Mouse (Mus musculus) olfactory bulb, adult 2 months (tissue): ENCODE data around the gene Cog1. TPM values are rescaled to one million over a fixed set of nuclear protein-coding genes. Genes with fewer than 3 reads are reported as not detected.
A peak's percentile ranks its signal among the peaks of the same experiment; 100 is the strongest.

Experiments used
- H3K27ac ChIP-seq: fragments of 200-500 bp; 2 replicates; pipeline ENCODE4 v1.5.1; 2012; ENCODE audit warnings: low read depth, low read length; ENCODE audit not compliant: insufficient read depth
- H3K4me1 ChIP-seq: fragments of 200-500 bp; 2 replicates; pipeline ENCODE4 v1.6.1; 2012; ENCODE audit warnings: low read length; ENCODE audit not compliant: control insufficient read depth, insufficient read depth
- H3K4me3 ChIP-seq: fragments of 200-500 bp; 2 replicates; pipeline ENCODE4 v1.5.1; 2012; ENCODE audit warnings: mild to moderate bottlenecking, low read depth, low read length, moderate library complexity; ENCODE audit not compliant: insufficient read depth
- CTCF ChIP-seq: fragments of 200-500 bp; IDR thresholded peaks from 2 replicates; pipeline ENCODE4 v1.5.1; 2012; ENCODE audit warnings: low read depth, mild to moderate bottlenecking, low read length, moderate library complexity; ENCODE audit not compliant: insufficient read depth
- POLR2A ChIP-seq: fragments of 200-500 bp; IDR thresholded peaks from 2 replicates; pipeline ENCODE4 v1.6.1; 2012; ENCODE audit warnings: mild to moderate bottlenecking, low read depth, low read length, moderate library complexity; ENCODE audit not compliant: insufficient read depth
- WGBS: fragments of 180-500 bp; shearing (Covaris S2); methylation state at CpG from one replicate; pipeline ENCODE4 v1.1.7; 2018; 5-methylcytosine and 5-hydroxymethylcytosine counted together
- polyA plus RNA-seq: library from polyadenylated mRNA; stranded (reverse); fragments of >200 nt; gene quantifications from 2 replicates; pipeline ENCODE4 v1.2.4, GENCODE M21; 2012; ENCODE audit warnings: low replicate concordance; ENCODE audit not compliant: missing spikeins, insufficient read depth, insufficient read length

Cog1 gene
- not detected in 2 replicates for polyA plus RNA-seq

DNA sequence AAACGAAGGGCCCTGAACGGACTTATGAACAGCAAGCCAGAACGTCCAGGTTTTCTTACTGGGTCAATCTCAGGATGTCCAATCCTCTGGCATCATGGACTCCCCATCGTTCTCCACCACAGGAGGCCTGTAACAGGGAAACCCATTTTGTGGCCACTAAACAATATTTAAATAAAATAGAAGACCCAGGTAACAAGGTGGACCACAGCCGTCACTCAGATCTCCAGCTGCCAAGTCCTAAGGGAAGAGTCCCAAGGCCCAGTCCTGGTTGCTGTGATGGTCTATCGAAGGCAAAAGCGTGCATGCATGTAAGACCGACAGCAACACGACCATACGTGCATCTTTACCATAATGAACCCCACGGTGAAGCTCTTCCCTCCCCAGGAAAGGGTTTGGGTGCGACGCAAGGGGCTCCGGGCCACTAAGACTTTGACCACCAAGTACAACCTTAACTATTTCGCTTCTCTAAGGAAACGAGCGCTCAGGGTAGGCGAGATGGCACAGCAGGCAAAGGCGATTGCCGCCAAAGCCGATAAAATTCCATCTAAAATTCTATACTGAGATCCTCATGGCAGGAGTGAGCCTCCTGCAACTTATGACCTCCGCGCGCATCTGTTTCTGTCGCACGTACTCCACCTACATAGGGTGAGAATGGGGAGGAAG, at the start of gene Cog1:
TSS of gene Cog1 (plus strand) at position 480 of the 663 bp plus-strand sequence.
- WGBS: 43% methylated on average over 26 of the region's 26 CpGs
- TF ChIP-seq POLR2A: no peak
- TF ChIP-seq CTCF: no peak
- H3K4me1 ChIP-seq: peaks cover 13% of the 10 kb centered on the region
- peak within 1 kb of the TSS; percentile 42 for H3K27ac ChIP-seq
- H3K4me3 ChIP-seq: peak within 1 kb of the TSS; percentile 60

DNA sequence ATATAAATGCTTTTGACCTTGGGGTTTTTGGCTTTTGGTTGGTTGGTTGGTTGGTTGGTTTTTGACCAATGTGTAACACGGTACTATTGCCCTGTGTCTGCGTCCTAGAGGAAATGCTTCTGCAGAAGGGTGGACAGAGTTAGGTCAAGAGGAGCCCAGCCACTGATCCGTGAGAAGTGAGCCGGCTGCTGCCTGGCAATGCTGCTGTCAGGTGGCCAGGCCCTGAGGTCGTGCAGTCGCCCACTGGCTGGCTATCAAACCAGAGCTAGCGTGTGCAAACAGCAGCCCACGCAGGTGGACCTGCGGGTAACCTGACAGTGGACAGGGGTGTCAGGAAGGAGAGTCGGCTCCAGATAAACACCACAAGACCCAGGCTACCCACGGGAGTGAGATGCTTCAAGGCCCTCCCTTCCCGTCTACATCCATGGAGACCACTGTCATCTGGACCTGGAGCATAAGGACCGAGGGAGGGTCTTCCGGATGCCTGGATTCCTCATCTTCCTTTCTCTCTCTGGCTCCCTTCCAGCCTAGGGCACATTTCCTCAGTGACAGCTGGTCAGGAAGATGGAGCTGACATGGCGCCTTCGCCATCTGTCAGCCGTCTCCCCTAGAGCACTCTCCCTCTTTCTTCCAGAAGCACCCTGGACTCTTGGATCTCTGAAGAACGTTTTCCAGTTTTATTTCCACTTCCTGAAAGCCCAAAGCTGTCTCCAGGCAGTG, 48.3 kb upstream of the Cog1 start:
- 93% methylated on average over 18 of the region's 18 CpGs for WGBS
- Histone ChIP-seq H3K4me1 (no peaks in the 10 kb centered on the region; the same call in 1 of the 2 replicates), H3K27ac (no peak overlapping the region), H3K4me3 (no peak overlapping the region)
- TF ChIP-seq CTCF (no peak), POLR2A (no peak)

DNA sequence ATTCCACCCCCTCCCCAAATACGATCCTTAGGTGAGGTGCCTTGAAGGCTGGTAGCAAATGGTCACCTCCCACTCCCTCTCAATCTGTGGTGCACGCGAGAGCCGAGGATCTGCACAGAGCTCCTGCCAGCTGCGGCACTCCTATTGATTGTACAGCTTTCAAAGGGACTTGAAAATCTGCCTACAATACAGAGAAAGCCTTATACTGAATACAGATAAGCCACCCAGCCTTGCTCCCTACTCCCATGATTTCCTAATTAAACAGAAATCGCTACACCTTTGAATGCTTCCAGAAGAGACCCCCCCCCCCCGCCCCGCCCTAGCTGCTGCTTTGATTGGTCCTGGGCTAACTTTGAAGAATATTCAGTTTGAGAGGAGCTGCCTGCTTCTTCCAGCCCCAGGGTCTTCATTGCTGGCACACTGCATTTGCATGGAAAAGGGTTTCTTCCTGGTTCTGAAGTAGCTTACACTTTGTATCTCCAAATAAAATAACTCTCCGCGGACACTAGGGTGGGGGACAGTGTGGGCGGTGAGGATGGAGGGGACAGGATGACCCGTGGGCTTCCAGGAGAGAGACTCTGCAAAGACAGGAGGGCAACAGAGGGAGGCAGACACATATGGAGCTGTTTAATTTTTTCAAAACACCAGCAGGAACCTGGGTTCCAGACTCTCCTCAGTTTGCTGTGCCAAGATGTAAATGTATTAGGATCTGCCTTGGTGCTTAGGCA, 47.2 kb upstream of the Cog1 start:
- Histone ChIP-seq H3K4me3 (no peak overlapping the region), H3K4me1 (no peaks in the 10 kb centered on the region; the same call in 1 of the 2 replicates), H3K27ac (no peak overlapping the region)
- 45% methylated on average over 12 of the region's 12 CpGs for WGBS
- TF ChIP-seq POLR2A: no peak
- no peak for TF ChIP-seq CTCF

DNA sequence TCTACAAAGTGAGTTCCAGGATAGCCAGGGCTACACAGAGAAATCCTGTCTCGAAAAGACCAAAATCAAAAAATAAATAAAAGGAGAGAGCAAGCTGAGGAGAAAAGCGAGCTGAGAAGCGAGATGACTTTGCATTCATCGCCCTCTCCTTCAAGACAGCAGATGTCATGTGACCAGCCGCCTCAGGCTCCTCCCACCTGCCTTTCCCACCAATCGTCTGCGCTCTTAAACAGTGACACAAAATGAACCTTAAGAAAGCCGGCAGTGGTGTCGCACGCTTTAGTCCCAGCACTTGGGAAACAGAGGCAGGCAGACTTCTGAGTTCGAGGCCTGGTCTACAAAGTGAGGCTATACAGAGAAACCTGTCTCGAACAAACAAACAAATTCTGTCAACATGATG, 41.4 kb upstream of the Cog1 start:
- Histone ChIP-seq H3K27ac (no peak overlapping the region), H3K4me1 (peaks cover 9% of the 10 kb centered on the region), H3K4me3 (no peak overlapping the region)
- 98% methylated on average over 12 of the region's 12 CpGs for WGBS
- no peak for TF ChIP-seq CTCF
- TF ChIP-seq POLR2A: no peak

DNA sequence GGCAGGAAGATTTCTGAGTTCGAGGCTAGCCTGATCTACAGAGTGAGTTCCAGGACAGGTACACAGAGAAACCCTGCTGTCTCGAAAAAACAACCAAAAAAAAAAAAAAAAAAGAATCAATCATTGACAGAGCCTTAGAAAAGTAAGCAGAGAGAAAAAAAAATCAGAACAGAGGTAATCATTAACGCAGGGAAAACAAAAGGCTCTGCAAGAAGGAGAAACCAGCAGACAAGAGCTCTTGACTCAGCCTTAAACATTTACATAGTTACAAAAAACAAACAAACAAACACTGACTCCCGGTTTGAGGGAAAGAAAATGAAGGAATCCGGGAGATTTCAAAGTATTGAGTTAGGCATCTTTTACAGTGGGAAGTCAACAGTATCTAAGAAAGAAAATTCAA, 39.4 kb upstream of the Cog1 start:
- no peak for TF ChIP-seq CTCF
- TF ChIP-seq POLR2A: no peak
- WGBS: 74% methylated on average over 5 of the region's 5 CpGs
- H3K4me1 ChIP-seq: peaks cover 15% of the 10 kb centered on the region
- no peak overlapping the region for H3K27ac ChIP-seq
- no peak overlapping the region for H3K4me3 ChIP-seq

DNA sequence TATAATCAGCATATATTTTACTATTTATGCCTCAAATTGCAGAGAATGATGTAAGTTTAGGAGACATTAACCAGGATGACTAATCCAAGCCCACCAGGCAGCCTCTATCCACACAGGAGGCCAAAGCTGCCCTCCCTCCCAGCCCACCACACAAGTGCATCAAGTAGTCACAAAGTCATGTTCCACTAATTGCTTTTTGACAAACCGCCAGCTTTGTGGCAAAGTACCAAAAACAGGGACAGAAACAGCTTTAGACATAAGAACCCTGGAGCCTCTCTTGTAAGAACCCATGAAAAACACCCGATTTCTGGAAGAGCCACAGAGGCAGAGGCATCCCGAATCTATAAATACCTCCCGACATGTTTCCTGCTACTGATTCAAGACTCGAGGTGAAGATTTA, 38.7 kb upstream of the Cog1 start:
- 45% methylated on average over 5 of the region's 5 CpGs for WGBS
- H3K4me3 ChIP-seq: no peak overlapping the region
- H3K4me1 ChIP-seq: peaks cover 15% of the 10 kb centered on the region
- no peak overlapping the region for H3K27ac ChIP-seq
- TF ChIP-seq CTCF (no peak), POLR2A (no peak)

DNA sequence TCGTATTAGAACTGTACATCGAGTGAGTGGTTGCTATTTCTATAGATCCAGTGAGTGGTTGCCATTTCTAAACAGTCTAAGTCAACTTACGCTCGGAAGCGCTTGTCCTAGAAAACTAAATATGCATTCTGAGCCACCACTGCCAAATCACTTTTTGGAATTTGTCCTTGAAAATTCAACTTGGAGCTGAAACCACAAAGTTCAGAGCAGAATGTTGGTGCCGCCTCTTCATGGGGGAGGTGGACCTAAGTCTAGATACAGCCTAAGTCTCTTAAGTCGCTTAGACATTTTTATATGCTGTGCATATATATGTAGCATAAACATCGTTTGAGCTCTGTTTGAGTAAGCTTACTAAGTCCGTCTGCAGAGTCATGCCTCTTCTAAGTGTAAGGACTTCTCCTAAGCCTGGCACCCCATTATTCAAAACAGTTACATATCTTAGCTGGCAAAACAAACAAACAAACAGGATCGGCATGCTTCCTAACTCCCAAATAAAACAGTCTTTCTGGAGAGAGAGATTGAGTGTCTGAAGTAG, 37.8 kb upstream of the Cog1 start:
- Histone ChIP-seq H3K4me1 (peaks cover 15% of the 10 kb centered on the region), H3K27ac (no peak overlapping the region), H3K4me3 (no peak overlapping the region)
- TF ChIP-seq CTCF (no peak), POLR2A (no peak)
- 91% methylated on average over 10 of the region's 10 CpGs for WGBS

DNA sequence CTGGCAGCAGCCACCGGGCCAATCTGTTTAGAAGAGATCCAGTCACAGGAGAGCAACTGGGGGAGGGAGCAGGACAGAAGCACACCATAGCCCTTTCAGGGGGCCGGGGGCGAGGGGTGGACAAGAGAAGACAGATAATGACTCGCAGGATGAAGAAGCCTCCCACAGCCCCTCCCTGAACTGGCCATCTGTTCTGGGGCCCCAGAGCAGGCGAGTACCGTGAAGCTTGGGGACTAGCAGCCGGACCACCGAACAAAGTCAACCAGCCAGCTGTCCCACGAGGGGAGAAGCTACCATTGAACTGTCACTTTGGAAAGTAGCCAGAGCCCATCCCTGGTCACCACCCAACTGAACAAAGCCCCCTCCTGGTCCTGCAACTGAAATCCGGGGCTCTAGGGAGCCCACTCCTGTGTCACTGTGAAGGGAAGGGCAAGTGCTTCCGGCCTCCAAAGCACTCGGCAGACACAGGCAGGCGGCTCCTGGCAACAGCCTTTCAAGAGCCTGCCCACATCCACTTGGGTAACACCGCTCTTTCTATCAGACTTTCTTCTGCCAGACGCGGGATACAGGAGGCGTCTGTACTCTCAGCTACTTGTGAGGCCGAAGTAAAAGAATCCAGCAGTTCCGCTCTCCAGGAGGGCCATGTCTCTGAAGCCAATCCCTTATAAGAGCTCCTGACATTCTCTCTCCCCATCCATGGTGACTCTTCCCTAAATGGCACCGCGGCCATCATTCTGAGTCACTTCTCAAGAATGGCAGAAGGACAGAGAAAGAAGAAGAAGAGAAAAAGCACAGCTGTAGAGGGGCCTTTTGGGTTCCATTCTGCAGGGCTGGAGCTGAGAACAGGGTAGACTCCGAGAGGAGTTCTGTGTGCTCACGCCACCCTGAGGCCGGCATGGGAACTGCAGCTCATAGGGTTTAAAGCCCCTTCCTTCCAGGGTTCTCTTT, 37.0 kb upstream of the Cog1 start:
- TF ChIP-seq POLR2A: no peak
- peak; percentile 70 for TF ChIP-seq CTCF
- Histone ChIP-seq H3K27ac (no peak overlapping the region), H3K4me3 (no peak overlapping the region), H3K4me1 (peaks cover 15% of the 10 kb centered on the region)
- 38% methylated on average over 24 of the region's 24 CpGs for WGBS
